Mouse (Mus musculus) limb, embryonic 14.5 days (tissue): ENCODE data around the gene Eif4enif1. TPM values are rescaled to one million over a fixed set of nuclear protein-coding genes. Genes with fewer than 3 reads are reported as not detected.

Source experiments
- ATAC-seq: fragments of 200-750 bp; cut with Nextera tagmentation; 2 replicates; pipeline ENCODE4 v1.8.0; 2017; ENCODE audit warnings: low read depth, moderate number of reproducible peaks, moderate TSS enrichment; ENCODE audit not compliant: low FRiP score
- DNase-seq: peaks from one replicate; pipeline ENCODE4 v3.0.0-alpha.2; 2015; ENCODE audit warnings: low spot score
- H3K27ac ChIP-seq: fragments of 300-500 bp; sonication (generic); replicated peaks from 2 replicates; pipeline ENCODE4 v1.5.1; 2014; ENCODE audit warnings: low read depth, mild to moderate bottlenecking, low read length, moderate library complexity, mixed read lengths
- H3K27me3 ChIP-seq: fragments of 300-500 bp; sonication (generic); 2 replicates; pipeline ENCODE4 v1.6.1; 2014; ENCODE audit warnings: low read length, mixed read lengths; ENCODE audit not compliant: control insufficient read depth, insufficient read depth
- H3K36me3 ChIP-seq: fragments of 300-500 bp; sonication (generic); 2 replicates; pipeline ENCODE4 v1.6.1; 2014; ENCODE audit warnings: mild to moderate bottlenecking, low read length, moderate library complexity, mixed read lengths; ENCODE audit not compliant: control insufficient read depth, insufficient read depth
- H3K4me1 ChIP-seq: fragments of 300-500 bp; sonication (generic); 2 replicates; pipeline ENCODE4 v1.6.1; 2014; ENCODE audit warnings: antibody characterized with exemption, low read length, mixed read lengths; ENCODE audit not compliant: control insufficient read depth, insufficient read depth
- H3K4me2 ChIP-seq: fragments of 300-500 bp; sonication (generic); replicated peaks from 2 replicates; pipeline ENCODE4 v1.6.1; 2014; ENCODE audit warnings: low read depth, mild to moderate bottlenecking, low read length, moderate library complexity; ENCODE audit not compliant: severe bottlenecking
- H3K4me3 ChIP-seq: fragments of 300-500 bp; sonication (generic); replicated peaks from 2 replicates; pipeline ENCODE4 v1.5.1; 2014; ENCODE audit warnings: low read length
- H3K9ac ChIP-seq: fragments of 300-500 bp; sonication (generic); 2 replicates; pipeline ENCODE4 v1.6.1; 2014; ENCODE audit warnings: mild to moderate bottlenecking, low read depth, low read length, moderate library complexity; ENCODE audit not compliant: severe bottlenecking
- H3K9me3 ChIP-seq: fragments of 300-500 bp; sonication (generic); 2 replicates; pipeline ENCODE4 v1.6.1; 2016; ENCODE audit warnings: low read length; ENCODE audit not compliant: control insufficient read depth
- POLR2A ChIP-seq: fragments of 200-500 bp; IDR thresholded peaks from 2 replicates; pipeline ENCODE4 v1.8.0; 2012; ENCODE audit warnings: inconsistent platforms, mild to moderate bottlenecking, moderate library complexity, borderline replicate concordance; ENCODE audit not compliant: insufficient read depth, insufficient read length; ENCODE audit errors: extremely low read depth
- WGBS: fragments of 180-500 bp; shearing (Covaris S2); extraction: QIAGEN DNeasy Blood & Tissue Kit; methylation state at CpG from one replicate; pipeline ENCODE4 v1.1.7; 2014; 5-methylcytosine and 5-hydroxymethylcytosine counted together
- polyA plus RNA-seq, 2 experiments: library from polyadenylated mRNA; depleted of rRNA in 1 of 2; stranded (reverse) in 1 of 2; unstranded in 1 of 2; fragments of >200 nt; fragmentation: Nextera tagmentation in 1 of 2; extraction: Ambion mirVana in 1 of 2; gene quantifications; 2 replicates each; pipeline versions ENCODE4 v1.2.1 to v1.2.3; 2012 to 2014

Eif4enif1 gene
- polyA plus RNA-seq, 2 experiments: 55.9 to 87.8 TPM

- no peaks in the 10 kb centered on the region for H3K27me3 ChIP-seq
- no peaks in the 10 kb centered on the region for H3K9me3 ChIP-seq
- DNase-seq (peak; percentile 66), ATAC-seq (peak; percentile 8)
- WGBS: under 1% methylated on average over 41 of the region's 41 CpGs
- H3K36me3 ChIP-seq: peaks cover 14% of the 10 kb centered on the region
- H3K9ac ChIP-seq: peak within 1 kb of the TSS; percentile 96
- peak; percentile 42; the same call in 1 of the 2 replicates for TF ChIP-seq POLR2A
- peak within 1 kb of the TSS; percentile 99 for H3K4me2 ChIP-seq
- H3K27ac ChIP-seq: peak within 1 kb of the TSS; percentile 100
- peaks cover 17% of the 10 kb centered on the region for H3K4me1 ChIP-seq
- peak within 1 kb of the TSS; percentile 85 for H3K4me3 ChIP-seq
Observed at GRCm38 (mm10) chr11:3288521-3289301, 86.5 kb downstream of the Eif4enif1 start, which contains the start of gene Patz1. Gene Patz1, plus strand, starts transcription at chr11:3288874.

DNA sequence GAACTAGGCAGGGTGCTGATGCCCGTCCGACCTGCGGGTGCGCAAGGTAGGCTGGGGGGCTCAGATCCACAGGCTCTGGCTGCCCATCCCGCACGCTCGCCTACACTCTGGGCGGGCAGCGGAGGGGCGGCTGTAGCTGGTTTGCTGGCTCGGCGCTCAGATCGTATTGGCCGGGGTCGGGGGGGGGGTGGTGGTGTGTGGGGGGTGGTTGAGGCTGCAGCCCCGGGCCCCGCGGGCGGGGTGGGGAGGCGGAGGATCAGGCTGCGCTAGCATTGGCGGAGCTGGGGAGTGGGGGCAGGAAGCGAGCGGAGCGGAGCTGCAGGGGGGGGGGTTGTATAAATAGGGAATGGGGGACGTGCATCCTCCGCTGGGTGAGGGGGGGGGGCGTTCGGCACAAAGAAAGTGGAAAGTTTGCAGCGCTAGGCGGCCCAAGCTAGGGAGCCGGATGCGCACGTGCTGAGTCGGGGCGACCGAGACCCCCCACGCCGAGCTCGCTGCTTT lies 87.2 kb downstream of the Eif4enif1 start:
- WGBS: 0% methylated on average over 25 of the region's 40 CpGs
- Histone ChIP-seq H3K36me3 (peaks cover 20% of the 10 kb centered on the region), H3K4me2 (peak overlapping the region; percentile 99), H3K4me3 (peak overlapping the region; percentile 85), H3K9ac (peak overlapping the region; percentile 96), H3K4me1 (peaks cover 21% of the 10 kb centered on the region), H3K27ac (peak overlapping the region; percentile 100), H3K9me3 (no peaks in the 10 kb centered on the region), H3K27me3 (no peaks in the 10 kb centered on the region)
- peak; percentile 89 for DNase-seq
- ATAC-seq: peak; percentile 89
- TF ChIP-seq POLR2A: peak; percentile 84; the same call in 1 of the 2 replicates

GRCm38 (mm10) chr11:3289803-3290639 lies 87.8 kb downstream of the Eif4enif1 start:
- H3K4me1 ChIP-seq: peaks cover 21% of the 10 kb centered on the region
- ATAC-seq: peak; percentile 74
- TF ChIP-seq POLR2A: peak; percentile 43; the same call in 1 of the 2 replicates
- H3K9me3 ChIP-seq: no peaks in the 10 kb centered on the region
- no peaks in the 10 kb centered on the region for H3K27me3 ChIP-seq
- H3K4me2 ChIP-seq: peak overlapping the region; percentile 99
- H3K27ac ChIP-seq: peak overlapping the region; percentile 100
- peak; percentile 91 for DNase-seq
- under 1% methylated on average over 50 of the region's 92 CpGs for WGBS
- peak overlapping the region; percentile 85 for H3K4me3 ChIP-seq
- peaks cover 26% of the 10 kb centered on the region for H3K36me3 ChIP-seq
- peak overlapping the region; percentile 96 for H3K9ac ChIP-seq

- peaks cover 32% of the 10 kb centered on the region for H3K36me3 ChIP-seq
- H3K9ac ChIP-seq: peak overlapping the region; percentile 96
- no peaks in the 10 kb centered on the region for H3K9me3 ChIP-seq
- WGBS: under 1% methylated on average over 50 of the region's 50 CpGs
- DNase-seq (no peak), ATAC-seq (no peak)
- no peaks in the 10 kb centered on the region for H3K27me3 ChIP-seq
- TF ChIP-seq POLR2A: no peak
- H3K4me3 ChIP-seq: peak overlapping the region; percentile 85
- H3K27ac ChIP-seq: peak overlapping the region; percentile 100
- peak overlapping the region; percentile 99 for H3K4me2 ChIP-seq
- peaks cover 24% of the 10 kb centered on the region for H3K4me1 ChIP-seq
Observed at GRCm38 (mm10) chr11:3290640-3291310, 88.6 kb downstream of the Eif4enif1 start.
